Mouse (Mus musculus) kidney, postnatal 25 days (tissue): Measurements from ENCODE around the gene Cldn14.

Source experiments
- DNase-seq, 2 experiments: peaks; one replicate each; pipeline ENCODE4 v3.0.0; 2021; ENCODE audit warnings: mixed read lengths in 2 of 2

The Cldn14 gene

GRCm38 (mm10) chr16:93942796-93943502, 65.7 kb downstream of the Cldn14 start:
- DNase-seq, result no peak

GRCm38 (mm10) chr16:93941781-93942567, 66.7 kb downstream of the Cldn14 start:
- DNase-seq, result no peak

- DNase-seq, result no peak
Observed at GRCm38 (mm10) chr16:93939961-93940360, 68.7 kb downstream of the Cldn14 start.

GRCm38 (mm10) chr16:93938400-93938846, 70.2 kb downstream of the Cldn14 start:
- DNase-seq, result peak; percentile 69 to 88

- DNase-seq, result no peak
Observed at GRCm38 (mm10) chr16:93935009-93935408, 73.6 kb downstream of the Cldn14 start.

- no peak for DNase-seq
Observed at GRCm38 (mm10) chr16:93934588-93934987, 74.0 kb downstream of the Cldn14 start.

GRCm38 (mm10) chr16:93932185-93933168, 76.2 kb downstream of the Cldn14 start:
- DNase-seq, result no peak

- DNase-seq, result no peak
Observed at GRCm38 (mm10) chr16:93929370-93930032, 79.1 kb downstream of the Cldn14 start.

- no peak for DNase-seq
Observed at GRCm38 (mm10) chr16:93925684-93926247, 82.9 kb downstream of the Cldn14 start.

- no peak for DNase-seq
Observed at GRCm38 (mm10) chr16:93923788-93924187, 84.8 kb downstream of the Cldn14 start.

- no peak for DNase-seq
Observed at GRCm38 (mm10) chr16:93922835-93923389, 85.7 kb downstream of the Cldn14 start.

GRCm38 (mm10) chr16:93920673-93921072, 88.0 kb downstream of the Cldn14 start:
- DNase-seq, result no peak

GRCm38 (mm10) chr16:93919189-93919588, 89.4 kb downstream of the Cldn14 start:
- DNase-seq, result no peak

GRCm38 (mm10) chr16:93918679-93919060, 90.0 kb downstream of the Cldn14 start:
- DNase-seq, result no peak

GRCm38 (mm10) chr16:93917712-93918678, 90.6 kb downstream of the Cldn14 start:
- peak; percentile 85 to 92 for DNase-seq

- DNase-seq, result peak; percentile 72 to 81
Observed at GRCm38 (mm10) chr16:93915338-93915849, 93.2 kb downstream of the Cldn14 start.

GRCm38 (mm10) chr16:93913881-93914576, 94.6 kb downstream of the Cldn14 start:
- DNase-seq, result peak in 1 of 2 experiments; percentile 28

GRCm38 (mm10) chr16:93912808-93913207, 95.8 kb downstream of the Cldn14 start:
- DNase-seq, result peak in 1 of 2 experiments; percentile 64

GRCm38 (mm10) chr16:93912158-93912557, 96.5 kb downstream of the Cldn14 start:
- peak; percentile 84 to 93 for DNase-seq
